Mouse (Mus musculus) stomach, embryonic 14.5 days (tissue): ENCODE results near the gene Astn1. TPM values are rescaled to one million over a fixed set of nuclear protein-coding genes. Genes with fewer than 3 reads are reported as not detected.

Experiments
- ATAC-seq: fragments of 200-750 bp; cut with Nextera tagmentation; 2 replicates; pipeline ENCODE4 v1.8.0; 2017; ENCODE audit warnings: low read depth, moderate TSS enrichment; ENCODE audit not compliant: insufficient number of reproducible peaks, insufficient read depth, low FRiP score
- H3K27ac ChIP-seq: fragments of 300-500 bp; sonication (generic); 2 replicates; pipeline ENCODE4 v1.5.1; 2014; ENCODE audit warnings: mild to moderate bottlenecking, low read length, moderate library complexity, mixed read lengths
- H3K27me3 ChIP-seq: fragments of 300-500 bp; sonication (generic); 2 replicates; pipeline ENCODE4 v1.6.1; 2014; ENCODE audit warnings: low read length, control low read depth, mixed read lengths; ENCODE audit not compliant: control insufficient read depth, insufficient read depth
- H3K36me3 ChIP-seq: fragments of 300-500 bp; sonication (generic); 2 replicates; pipeline ENCODE4 v1.6.1; 2014; ENCODE audit warnings: mild to moderate bottlenecking, control low read depth, low read length, moderate library complexity, mixed read lengths; ENCODE audit not compliant: control insufficient read depth, insufficient read depth
- H3K4me1 ChIP-seq: fragments of 300-500 bp; sonication (generic); 2 replicates; pipeline ENCODE4 v1.6.1; 2014; ENCODE audit warnings: low read length, control low read depth, mixed read lengths; ENCODE audit not compliant: control insufficient read depth, insufficient read depth
- H3K4me2 ChIP-seq: fragments of 300-500 bp; sonication (generic); replicated peaks from 2 replicates; pipeline ENCODE4 v1.6.1; 2014; ENCODE audit warnings: low read depth, low read length, control low read depth
- H3K4me3 ChIP-seq: fragments of 300-500 bp; sonication (generic); 2 replicates; pipeline ENCODE4 v1.5.1; 2014; ENCODE audit warnings: low read depth, low read length, control low read depth
- H3K9ac ChIP-seq: fragments of 300-500 bp; sonication (generic); replicated peaks from 2 replicates; pipeline ENCODE4 v1.6.1; 2014; ENCODE audit warnings: low read depth, mild to moderate bottlenecking, control low read depth, low read length, moderate library complexity, mixed read lengths
- H3K9me3 ChIP-seq: fragments of 300-500 bp; sonication (generic); 2 replicates; pipeline ENCODE4 v1.6.1; 2016; ENCODE audit warnings: low read depth, low read length, control low read depth; ENCODE audit not compliant: control insufficient read depth
- WGBS: fragments of 180-500 bp; shearing (Covaris S2); extraction: QIAGEN DNeasy Blood & Tissue Kit; methylation state at CpG from one replicate; pipeline ENCODE4 v1.1.7; 2014; 5-methylcytosine and 5-hydroxymethylcytosine counted together
- polyA plus RNA-seq: library from polyadenylated mRNA; unstranded; fragments of >200 nt; fragmentation: Nextera tagmentation; extraction: Ambion mirVana; gene quantifications from 2 replicates; pipeline ENCODE4 v1.2.1, GENCODE M21; 2014

Gene Astn1
- polyA plus RNA-seq, 1 experiment from 2014 or later = 4.5 TPM

- ATAC-seq = no peak
- Histone ChIP-seq H3K4me1 (no peaks in the 10 kb centered on the region), H3K36me3 (no peaks in the 10 kb centered on the region), H3K27ac (no peak overlapping the region), H3K9ac (no peak overlapping the region), H3K9me3 (no peaks in the 10 kb centered on the region), H3K27me3 (no peaks in the 10 kb centered on the region), H3K4me2 (no peak overlapping the region), H3K4me3 (no peak overlapping the region)
- WGBS = 74% methylated on average over 4 of the region's 4 CpGs
Observed at GRCm38 (mm10) chr1:158617943-158618342, 255.9 kb downstream of the Astn1 start.

GRCm38 (mm10) chr1:158632935-158633334, 270.9 kb downstream of the Astn1 start:
- Histone ChIP-seq H3K36me3 (no peaks in the 10 kb centered on the region), H3K9me3 (no peaks in the 10 kb centered on the region), H3K27ac (no peak overlapping the region), H3K4me2 (no peak overlapping the region), H3K9ac (no peak overlapping the region), H3K4me1 (no peaks in the 10 kb centered on the region), H3K4me3 (no peak overlapping the region), H3K27me3 (no peaks in the 10 kb centered on the region)
- WGBS = 69% methylated on average over 4 of the region's 4 CpGs
- no peak for ATAC-seq

GRCm38 (mm10) chr1:158633441-158633840, 271.4 kb downstream of the Astn1 start:
- WGBS = 69% methylated on average over 2 of the region's 2 CpGs
- no peaks in the 10 kb centered on the region for H3K4me1 ChIP-seq
- H3K27me3 ChIP-seq = no peaks in the 10 kb centered on the region
- H3K36me3 ChIP-seq = no peaks in the 10 kb centered on the region
- no peak overlapping the region for H3K4me2 ChIP-seq
- no peak overlapping the region for H3K4me3 ChIP-seq
- ATAC-seq = no peak
- H3K9ac ChIP-seq = no peak overlapping the region
- no peak overlapping the region for H3K27ac ChIP-seq
- H3K9me3 ChIP-seq = no peaks in the 10 kb centered on the region

- Histone ChIP-seq H3K4me2 (no peak overlapping the region), H3K36me3 (no peaks in the 10 kb centered on the region)
- 77% methylated on average over 2 of the region's 2 CpGs for WGBS
Observed at GRCm38 (mm10) chr1:158641306-158641705, 279.2 kb downstream of the Astn1 start.

GRCm38 (mm10) chr1:158642247-158642646, 280.2 kb downstream of the Astn1 start:
- Histone ChIP-seq H3K9me3 (no peaks in the 10 kb centered on the region), H3K27me3 (no peaks in the 10 kb centered on the region), H3K4me1 (no peaks in the 10 kb centered on the region), H3K36me3 (no peaks in the 10 kb centered on the region), H3K4me3 (no peak overlapping the region), H3K27ac (no peak overlapping the region), H3K9ac (no peak overlapping the region), H3K4me2 (no peak overlapping the region)
- ATAC-seq = no peak

More at GRCm38 (mm10) chr1:158641306-158641705, 279.2 kb downstream of the Astn1 start:
- H3K27ac ChIP-seq = no peak overlapping the region
- H3K4me1 ChIP-seq = no peaks in the 10 kb centered on the region
- H3K9me3 ChIP-seq = no peaks in the 10 kb centered on the region
- no peak overlapping the region for H3K9ac ChIP-seq
- ATAC-seq = no peak
- H3K27me3 ChIP-seq = no peaks in the 10 kb centered on the region
- no peak overlapping the region for H3K4me3 ChIP-seq

- no peak overlapping the region for H3K4me3 ChIP-seq
- no peaks in the 10 kb centered on the region for H3K27me3 ChIP-seq
- H3K27ac ChIP-seq = no peak overlapping the region
- no peak for ATAC-seq
- H3K9me3 ChIP-seq = no peaks in the 10 kb centered on the region
- no peak overlapping the region for H3K4me2 ChIP-seq
- H3K4me1 ChIP-seq = no peaks in the 10 kb centered on the region
- 82% methylated on average over 2 of the region's 2 CpGs for WGBS
- no peak overlapping the region for H3K9ac ChIP-seq
- no peaks in the 10 kb centered on the region for H3K36me3 ChIP-seq
Observed at GRCm38 (mm10) chr1:158652799-158653198, 290.7 kb downstream of the Astn1 start.

- Histone ChIP-seq H3K9me3 (no peaks in the 10 kb centered on the region), H3K4me2 (no peak overlapping the region), H3K4me3 (no peak overlapping the region), H3K9ac (no peak overlapping the region), H3K27ac (no peak overlapping the region), H3K36me3 (no peaks in the 10 kb centered on the region), H3K4me1 (no peaks in the 10 kb centered on the region), H3K27me3 (no peaks in the 10 kb centered on the region)
- WGBS = 30% methylated on average over 4 of the region's 4 CpGs
- ATAC-seq = no peak
Observed at GRCm38 (mm10) chr1:158653808-158654520, 291.9 kb downstream of the Astn1 start.

- no peaks in the 10 kb centered on the region for H3K4me1 ChIP-seq
- no peak overlapping the region for H3K9ac ChIP-seq
- H3K27ac ChIP-seq = no peak overlapping the region
- H3K36me3 ChIP-seq = no peaks in the 10 kb centered on the region
- no peaks in the 10 kb centered on the region for H3K27me3 ChIP-seq
- WGBS = 41% methylated on average over 3 of the region's 3 CpGs
- no peak overlapping the region for H3K4me3 ChIP-seq
- no peak overlapping the region for H3K4me2 ChIP-seq
- peak; percentile 75; the same call in 1 of the 2 replicates for ATAC-seq
- no peaks in the 10 kb centered on the region for H3K9me3 ChIP-seq
Observed at GRCm38 (mm10) chr1:158654571-158655205, 292.6 kb downstream of the Astn1 start.
